Mouse (Mus musculus) intestine, embryonic 16.5 days (tissue): ENCODE measurements at regions not wholly inside any gene's neighbourhood (a gene's known extent, or its start where the extent isn't known, plus 50 kb on each side); places are given as distances from the start of the nearest gene placed in this dataset.

Experiments
- ATAC-seq: fragments of 200-750 bp; cut with Nextera tagmentation; 2 replicates; pipeline ENCODE4 v1.8.0; 2017; ENCODE audit warnings: moderate TSS enrichment, moderate library complexity
- H3K27ac ChIP-seq: fragments of 300-500 bp; sonication (generic); 2 replicates; pipeline ENCODE4 v1.5.1; 2014; ENCODE audit warnings: mild to moderate bottlenecking, low read length
- H3K27me3 ChIP-seq: fragments of 300-500 bp; sonication (generic); replicated peaks from 2 replicates; pipeline ENCODE4 v1.6.1; 2014; ENCODE audit warnings: low read length, control low read depth, mixed read lengths; ENCODE audit not compliant: control insufficient read depth, insufficient read depth
- H3K36me3 ChIP-seq: fragments of 300-500 bp; sonication (generic); 2 replicates; pipeline ENCODE4 v1.6.1; 2014; ENCODE audit warnings: low read length, control low read depth; ENCODE audit not compliant: control insufficient read depth, insufficient read depth
- H3K4me1 ChIP-seq: fragments of 300-500 bp; sonication (generic); 2 replicates; pipeline ENCODE4 v1.6.1; 2014; ENCODE audit warnings: low read length, control low read depth, mixed read lengths; ENCODE audit not compliant: control insufficient read depth, insufficient read depth
- H3K4me2 ChIP-seq: fragments of 300-500 bp; sonication (generic); 2 replicates; pipeline ENCODE4 v1.6.1; 2014; ENCODE audit warnings: low read depth, low read length, control low read depth
- H3K4me3 ChIP-seq: fragments of 300-500 bp; sonication (generic); 2 replicates; pipeline ENCODE4 v1.5.1; 2014; ENCODE audit warnings: mild to moderate bottlenecking, low read length
- H3K9ac ChIP-seq: fragments of 300-500 bp; sonication (generic); 2 replicates; pipeline ENCODE4 v1.6.1; 2014; ENCODE audit warnings: low read depth, low read length
- H3K9me3 ChIP-seq: fragments of 300-500 bp; sonication (generic); 2 replicates; pipeline ENCODE4 v1.6.1; 2016; ENCODE audit warnings: low read length, control low read depth; ENCODE audit not compliant: control insufficient read depth
- WGBS: fragments of 180-500 bp; shearing (Covaris S2); extraction: QIAGEN DNeasy Blood & Tissue Kit; methylation state at CpG from one replicate; pipeline ENCODE4 v1.1.7; 2014; 5-methylcytosine and 5-hydroxymethylcytosine counted together

DNA sequence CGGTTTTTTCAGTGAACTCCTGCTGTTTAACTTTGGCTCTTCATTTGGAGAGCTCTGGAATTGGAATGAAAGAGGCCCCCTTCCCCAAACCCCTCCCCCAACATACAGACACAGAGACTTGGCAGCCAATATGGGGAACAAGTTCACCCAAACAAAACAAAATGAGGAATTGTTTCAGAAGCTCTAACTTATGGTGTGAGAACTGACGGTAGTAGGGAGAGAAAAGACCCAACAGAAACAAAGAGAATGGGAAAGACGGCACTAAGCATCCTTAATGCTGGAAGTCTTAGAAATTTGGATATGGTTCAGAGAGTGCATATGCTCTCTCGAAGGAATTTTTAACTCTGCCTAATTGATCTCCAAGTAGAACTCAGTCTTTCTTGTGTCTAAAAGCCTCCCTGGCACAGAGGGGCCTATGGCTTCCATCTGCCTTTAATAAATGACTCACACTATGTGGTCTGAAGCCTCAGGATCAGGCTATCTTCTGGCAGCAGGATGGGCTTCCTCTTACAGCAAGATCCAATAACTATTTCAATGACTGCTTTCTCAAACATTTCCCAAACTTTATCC, 438.2 kb upstream of the Map3k7 start:
- no peak overlapping the region for H3K4me3 ChIP-seq
- 47% methylated on average over 4 of the region's 4 CpGs for WGBS
- no peaks in the 10 kb centered on the region for H3K4me1 ChIP-seq
- no peak overlapping the region for H3K9ac ChIP-seq
- no peaks in the 10 kb centered on the region for H3K36me3 ChIP-seq
- H3K4me2 ChIP-seq: no peak overlapping the region
- H3K27me3 ChIP-seq: no peaks in the 10 kb centered on the region
- peak; percentile 55; the same call in 1 of the 2 replicates for ATAC-seq
- no peak overlapping the region for H3K27ac ChIP-seq
- no peaks in the 10 kb centered on the region for H3K9me3 ChIP-seq

DNA sequence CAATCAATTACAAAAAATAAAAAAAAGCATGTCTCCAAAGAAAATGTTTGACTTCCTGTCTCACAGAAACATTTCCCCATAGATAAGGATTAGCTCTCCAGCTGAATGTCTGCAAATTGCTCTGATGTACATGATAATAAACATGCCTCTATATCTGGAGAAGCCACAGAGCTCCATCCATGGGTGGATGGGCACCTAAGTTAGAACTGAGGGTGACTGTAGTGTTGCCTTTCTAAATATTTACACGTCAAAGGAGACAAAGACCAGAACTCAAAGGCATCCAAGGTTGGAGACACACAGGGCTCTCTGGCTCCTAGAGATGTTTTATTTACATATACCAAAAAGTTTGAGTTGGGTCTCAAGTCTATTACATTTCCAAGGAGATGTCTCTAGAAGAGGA, 427.1 kb upstream of the Map3k7 start:
- ATAC-seq: peak; percentile 63
- H3K4me3 ChIP-seq: no peak overlapping the region
- H3K9ac ChIP-seq: no peak overlapping the region
- no peak overlapping the region for H3K4me2 ChIP-seq
- no peaks in the 10 kb centered on the region for H3K9me3 ChIP-seq
- no peaks in the 10 kb centered on the region for H3K27me3 ChIP-seq
- no peak overlapping the region for H3K27ac ChIP-seq
- 35% methylated on average over 1 of the region's 1 CpGs for WGBS
- H3K36me3 ChIP-seq: no peaks in the 10 kb centered on the region
- H3K4me1 ChIP-seq: no peaks in the 10 kb centered on the region

GRCm38 (mm10) chr4:31553780-31554394, 410.0 kb upstream of the Map3k7 start:
- WGBS: 90% methylated on average over 16 of the region's 16 CpGs
- ATAC-seq: no peak
- H3K36me3 ChIP-seq: no peaks in the 10 kb centered on the region

DNA sequence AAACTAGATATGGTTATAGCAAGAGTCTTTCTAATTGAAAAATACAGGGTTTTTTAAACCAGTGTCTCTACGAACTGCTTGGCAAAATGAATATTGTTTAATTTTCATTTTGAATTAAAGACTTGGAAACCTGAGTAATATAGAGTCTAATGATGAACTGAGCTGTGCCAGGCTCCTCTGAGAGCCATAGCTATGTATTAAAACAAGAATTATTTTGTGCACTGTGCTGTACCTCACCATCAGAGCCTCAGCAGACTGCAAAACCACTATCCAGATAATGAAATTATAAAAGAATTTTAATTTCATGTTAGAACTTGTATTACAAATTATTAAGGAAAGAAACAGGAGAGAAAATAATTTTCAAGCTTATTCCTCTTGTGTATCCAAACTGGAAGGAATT, 408.8 kb upstream of the Map3k7 start:
- Histone ChIP-seq H3K4me3 (no peak overlapping the region), H3K4me2 (no peak overlapping the region), H3K4me1 (no peaks in the 10 kb centered on the region), H3K9me3 (no peaks in the 10 kb centered on the region), H3K27ac (no peak overlapping the region), H3K36me3 (no peaks in the 10 kb centered on the region), H3K9ac (no peak overlapping the region), H3K27me3 (no peaks in the 10 kb centered on the region)
- WGBS: 82% methylated on average over 1 of the region's 1 CpGs
- ATAC-seq: no peak

More at GRCm38 (mm10) chr4:31553780-31554394, 410.0 kb upstream of the Map3k7 start:
- Histone ChIP-seq H3K27me3 (no peaks in the 10 kb centered on the region), H3K4me1 (no peaks in the 10 kb centered on the region), H3K9ac (no peak overlapping the region), H3K4me2 (no peak overlapping the region), H3K9me3 (no peaks in the 10 kb centered on the region), H3K27ac (no peak overlapping the region), H3K4me3 (no peak overlapping the region)

DNA sequence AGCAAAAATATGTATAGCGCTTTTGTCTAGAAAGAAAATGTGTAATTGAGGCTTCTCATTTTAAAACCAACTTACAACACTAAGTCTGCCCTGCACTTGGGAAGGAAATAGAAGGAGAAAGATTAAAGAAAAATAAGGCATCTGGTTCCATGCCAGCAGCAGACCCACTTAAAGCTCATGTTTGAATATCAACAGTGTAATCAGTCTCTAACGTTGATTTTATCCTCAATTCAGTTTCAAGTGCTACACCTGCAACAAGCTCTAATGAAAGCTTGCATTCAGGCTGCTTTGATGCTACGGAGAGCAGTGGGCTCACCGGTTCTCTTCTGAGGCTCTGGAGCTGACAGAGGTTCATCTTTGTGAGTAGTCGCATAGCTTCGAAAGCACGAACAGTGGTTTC, 406.6 kb upstream of the Map3k7 start:
- Histone ChIP-seq H3K9ac (no peak overlapping the region), H3K36me3 (no peaks in the 10 kb centered on the region), H3K4me1 (no peaks in the 10 kb centered on the region), H3K9me3 (no peaks in the 10 kb centered on the region), H3K4me3 (no peak overlapping the region), H3K27me3 (no peaks in the 10 kb centered on the region), H3K27ac (no peak overlapping the region), H3K4me2 (no peak overlapping the region)
- ATAC-seq: no peak
- WGBS: 78% methylated on average over 7 of the region's 7 CpGs

- Histone ChIP-seq H3K9me3 (no peaks in the 10 kb centered on the region), H3K4me3 (no peak overlapping the region), H3K27me3 (no peaks in the 10 kb centered on the region), H3K4me2 (no peak overlapping the region), H3K9ac (no peak overlapping the region), H3K36me3 (no peaks in the 10 kb centered on the region), H3K4me1 (no peaks in the 10 kb centered on the region), H3K27ac (no peak overlapping the region)
- WGBS: 86% methylated on average over 4 of the region's 4 CpGs
- ATAC-seq: no peak
Observed at GRCm38 (mm10) chr4:31560305-31560704, 403.6 kb upstream of the Map3k7 start.

- Histone ChIP-seq H3K4me3 (no peak overlapping the region), H3K9ac (no peak overlapping the region), H3K4me1 (no peaks in the 10 kb centered on the region), H3K4me2 (no peak overlapping the region), H3K27me3 (no peaks in the 10 kb centered on the region), H3K36me3 (no peaks in the 10 kb centered on the region), H3K9me3 (no peaks in the 10 kb centered on the region), H3K27ac (no peak overlapping the region)
- ATAC-seq: no peak
- 88% methylated on average over 10 of the region's 10 CpGs for WGBS
Observed at GRCm38 (mm10) chr4:31561183-31561582, 402.7 kb upstream of the Map3k7 start.

GRCm38 (mm10) chr4:31561823-31562222, 402.1 kb upstream of the Map3k7 start:
- peak; percentile 33; the same call in 1 of the 2 replicates for ATAC-seq
- 20% methylated on average over 3 of the region's 3 CpGs for WGBS
- no peak overlapping the region for H3K9ac ChIP-seq
- no peaks in the 10 kb centered on the region for H3K27me3 ChIP-seq
- no peaks in the 10 kb centered on the region for H3K9me3 ChIP-seq
- no peaks in the 10 kb centered on the region for H3K4me1 ChIP-seq
- H3K36me3 ChIP-seq: no peaks in the 10 kb centered on the region
- H3K4me2 ChIP-seq: no peak overlapping the region
- no peak overlapping the region for H3K27ac ChIP-seq
- peak overlapping the region; percentile 15; the same call in 1 of the 2 replicates for H3K4me3 ChIP-seq

DNA sequence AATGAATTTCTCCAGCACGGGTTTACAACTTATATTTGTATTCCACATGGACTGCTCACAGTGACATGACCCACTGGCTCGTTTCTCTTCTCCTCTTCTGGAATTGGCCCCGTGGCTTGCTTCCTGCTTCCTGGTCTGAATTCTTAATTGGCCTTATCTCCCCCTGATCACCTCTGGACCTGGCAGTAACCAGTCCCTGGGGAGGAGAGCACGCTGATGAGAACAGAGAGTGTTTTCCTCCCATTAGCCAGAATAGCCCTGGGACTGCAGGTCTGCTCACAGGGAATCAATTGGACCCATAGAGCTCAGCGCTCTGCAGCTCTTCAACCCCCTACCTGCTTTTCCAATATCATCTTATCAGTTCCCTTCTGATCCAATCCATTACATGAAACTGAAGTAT, 397.7 kb upstream of the Map3k7 start:
- Histone ChIP-seq H3K9me3 (no peaks in the 10 kb centered on the region), H3K27me3 (no peaks in the 10 kb centered on the region), H3K27ac (no peak overlapping the region), H3K36me3 (no peaks in the 10 kb centered on the region), H3K9ac (no peak overlapping the region), H3K4me3 (no peak overlapping the region), H3K4me1 (no peaks in the 10 kb centered on the region), H3K4me2 (no peak overlapping the region)
- 33% methylated on average over 5 of the region's 5 CpGs for WGBS
- ATAC-seq: no peak

- WGBS: 65% methylated on average over 3 of the region's 3 CpGs
Observed at GRCm38 (mm10) chr4:31566834-31567233, 397.1 kb upstream of the Map3k7 start.

More at GRCm38 (mm10) chr4:31566834-31567233, 397.1 kb upstream of the Map3k7 start:
- Histone ChIP-seq H3K9ac (no peak overlapping the region), H3K4me1 (no peaks in the 10 kb centered on the region), H3K4me2 (no peak overlapping the region), H3K27me3 (no peaks in the 10 kb centered on the region), H3K9me3 (no peaks in the 10 kb centered on the region), H3K27ac (no peak overlapping the region), H3K4me3 (no peak overlapping the region), H3K36me3 (no peaks in the 10 kb centered on the region)
- ATAC-seq: no peak
